Mouse (Mus musculus) left cerebral cortex, adult 9 months (tissue): ENCODE data around the gene 4930518I15Rik.
"Not testable (repeated sequence)": the region's sequence is repeated elsewhere in the genome, so short reads cannot be mapped to it uniquely, and the experiment has no call there.

Source experiments
- DNase-seq, 2 experiments: peaks; one replicate each; pipeline ENCODE4 v3.0.0; 2022; ENCODE audit warnings: low spot score in 2 of 2

The 4930518I15Rik gene

DNA sequence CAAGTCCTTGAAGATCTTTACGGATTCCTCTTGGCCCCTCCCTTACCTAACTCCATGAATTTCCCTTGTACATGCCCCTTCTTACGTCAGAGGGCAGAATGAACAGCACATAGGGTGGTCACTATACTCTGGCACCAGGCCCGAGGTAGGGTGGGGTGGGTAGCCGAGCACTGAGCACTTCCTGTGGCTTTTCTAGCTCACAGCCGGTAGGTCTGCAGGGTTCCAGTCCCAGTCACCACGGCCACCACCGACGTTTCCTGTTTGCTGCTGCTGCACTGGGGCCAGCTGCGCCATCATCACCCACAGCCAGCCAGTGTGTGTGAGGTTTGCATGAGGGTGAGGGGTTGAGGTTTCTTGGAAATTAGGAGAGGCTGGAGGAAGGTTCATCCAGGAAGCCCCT is 20.0 kb upstream of the 4930518I15Rik start:
- DNase-seq = no peak

DNA sequence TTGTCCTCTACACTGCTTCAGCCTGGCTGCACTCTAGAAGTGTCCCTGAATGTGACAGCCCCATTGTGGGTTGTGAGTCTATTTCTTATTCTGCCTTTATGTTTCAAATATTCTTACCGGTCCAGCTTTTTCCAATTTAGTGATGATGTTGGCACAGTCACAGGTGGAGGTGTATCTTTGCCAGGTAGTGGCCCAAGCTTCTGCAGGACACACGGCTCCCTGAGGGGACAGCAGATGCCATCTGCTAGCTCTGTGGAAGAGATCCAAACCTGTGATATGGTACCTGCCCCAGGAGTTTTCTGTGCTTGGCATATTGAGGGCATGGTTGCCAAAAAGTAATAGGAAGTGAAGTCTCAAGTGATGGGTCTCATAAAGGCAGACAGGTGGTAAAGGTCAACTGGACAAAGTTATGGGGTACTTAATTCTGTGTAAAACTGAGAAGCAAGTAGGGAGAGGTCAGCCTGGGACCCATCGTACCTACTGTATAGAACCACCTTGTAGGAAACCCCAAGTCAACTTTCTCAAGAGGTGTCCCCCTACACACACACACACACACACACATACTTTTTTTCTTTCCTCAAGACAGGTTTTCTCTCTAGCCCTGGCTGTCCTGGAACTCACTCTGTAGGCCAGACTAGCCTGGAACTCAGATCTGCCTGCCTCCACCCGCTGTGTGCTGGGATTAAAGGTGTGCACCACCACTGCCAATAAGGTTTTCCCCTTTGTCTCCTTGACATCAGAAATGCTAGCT is 17.2 kb upstream of the 4930518I15Rik start:
- DNase-seq = no peak

GRCm38 (mm10) chr2:156874047-156874759 is 16.5 kb upstream of the 4930518I15Rik start:
- DNase-seq = no peak

DNA sequence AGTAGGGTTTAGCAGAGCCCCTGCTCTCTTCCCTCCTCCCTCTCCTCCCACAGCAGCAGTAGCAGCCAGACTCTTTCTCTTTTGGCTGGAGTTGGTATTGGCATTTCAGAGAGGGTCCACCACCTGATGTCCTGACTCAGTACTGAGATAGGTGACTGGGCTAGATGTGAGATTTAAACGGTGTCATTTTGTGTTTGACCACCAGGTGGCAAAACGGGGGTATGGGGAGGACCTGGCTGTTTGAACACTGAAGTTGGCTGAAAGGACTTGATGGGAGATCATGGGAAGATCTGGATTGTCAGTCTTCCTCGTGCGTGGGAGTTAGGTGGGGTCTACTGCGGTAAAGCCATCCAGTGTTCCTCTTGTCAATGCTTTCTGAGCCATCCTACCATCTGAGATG is 15.9 kb upstream of the 4930518I15Rik start:
- peak in 1 of 2 experiments; percentile 63 for DNase-seq

GRCm38 (mm10) chr2:156870519-156870918 is 12.8 kb upstream of the 4930518I15Rik start:
- DNase-seq = no peak

DNA sequence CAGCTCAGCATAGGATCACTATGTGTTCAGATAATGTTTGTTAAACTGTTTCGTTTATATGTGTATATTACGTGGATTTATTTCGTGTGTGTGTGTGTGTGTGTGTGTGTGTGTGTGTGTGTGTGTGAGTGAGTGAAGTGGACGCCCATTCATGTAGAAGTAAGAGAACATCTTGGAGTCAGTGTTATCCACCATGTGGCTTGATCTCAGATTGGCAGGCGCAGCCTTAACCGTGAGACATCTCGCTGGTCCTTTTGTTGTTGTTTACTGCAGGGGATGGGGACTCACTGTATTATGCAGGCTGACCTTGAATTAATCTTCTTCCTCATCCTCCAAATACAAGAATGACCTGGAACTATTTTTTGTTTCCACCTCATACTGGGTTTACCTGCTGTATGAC is 11.8 kb upstream of the 4930518I15Rik start:
- DNase-seq = no peak

GRCm38 (mm10) chr2:156868994-156869393 is 11.2 kb upstream of the 4930518I15Rik start:
- no peak for DNase-seq

GRCm38 (mm10) chr2:156864481-156864880 is 6.7 kb upstream of the 4930518I15Rik start:
- DNase-seq = no peak

DNA sequence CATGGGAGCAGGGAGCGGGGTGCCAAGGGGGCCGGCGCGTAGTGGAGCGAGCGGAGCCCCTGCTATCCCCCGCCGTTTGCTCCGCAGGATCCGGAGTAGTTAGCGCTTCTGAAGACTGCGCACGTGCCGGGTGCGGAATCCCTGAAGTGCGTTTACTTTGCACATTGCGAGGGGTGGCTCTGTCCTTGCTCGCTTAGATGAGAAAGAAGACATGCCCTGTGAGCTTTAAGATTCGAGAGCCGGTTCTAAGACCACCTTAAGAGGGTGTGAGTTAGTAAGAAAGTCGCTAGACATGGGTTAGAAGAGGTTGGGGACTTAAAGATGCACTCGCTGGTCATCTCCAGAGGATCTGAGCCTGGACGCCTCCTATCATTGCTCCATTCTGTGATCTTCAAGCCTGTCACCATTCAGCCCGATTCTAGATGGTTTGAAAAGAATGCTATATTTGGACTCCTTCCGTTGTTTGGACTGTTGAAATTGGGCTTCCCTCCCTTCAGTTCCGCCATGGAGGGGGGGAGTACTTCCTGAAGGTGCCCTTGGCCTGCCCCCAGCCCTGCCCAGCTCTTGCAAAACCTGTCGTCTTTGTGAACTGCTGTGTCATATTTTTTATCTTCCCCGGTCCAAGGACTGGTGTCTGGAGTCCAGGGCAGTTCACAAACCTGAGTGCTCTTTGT is 5.9 kb upstream of the 4930518I15Rik start:
- DNase-seq = no peak

- DNase-seq = peak; percentile 94 to 97
Observed at GRCm38 (mm10) chr2:156862772-156863486, 5.2 kb upstream of the 4930518I15Rik start, which contains the start of gene Rab5if. Rab5if (plus strand) TSS chr2:156863128.

- DNase-seq = no peak
Observed at GRCm38 (mm10) chr2:156862041-156862717, 4.4 kb upstream of the 4930518I15Rik start.

- no peak for DNase-seq
Observed at GRCm38 (mm10) chr2:156858671-156859070, 925 bp upstream of the 4930518I15Rik start.

GRCm38 (mm10) chr2:156857385-156857791 is 358 bp downstream of the 4930518I15Rik start:
- DNase-seq = no peak

GRCm38 (mm10) chr2:156856311-156856710 is 1.4 kb downstream of the 4930518I15Rik start:
- no peak for DNase-seq

- DNase-seq = peak in 1 of 2 experiments; percentile 56
Observed at GRCm38 (mm10) chr2:156853999-156854771, 3.6 kb downstream of the 4930518I15Rik start.

DNA sequence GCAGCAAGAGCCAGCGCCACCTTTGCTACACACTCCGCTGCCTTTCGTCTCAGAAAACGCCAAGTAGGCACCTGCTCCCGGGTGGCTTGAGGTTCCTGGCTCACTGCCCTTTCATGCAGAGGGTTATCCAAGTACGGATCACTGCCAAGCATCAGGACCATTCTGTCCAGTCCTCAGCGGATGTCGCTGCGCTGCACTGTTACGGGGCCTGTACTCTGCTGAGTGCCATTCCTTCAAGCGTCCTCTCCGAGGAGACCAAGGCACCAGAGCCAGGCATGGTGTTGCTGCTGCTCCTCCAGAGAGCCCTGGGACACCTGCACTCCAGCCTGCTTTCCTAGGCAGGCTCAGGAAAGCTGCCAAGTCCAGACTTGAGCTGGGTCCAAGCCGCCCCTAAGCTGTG is 4.2 kb downstream of the 4930518I15Rik start:
- DNase-seq = not testable (repeated sequence)

DNA sequence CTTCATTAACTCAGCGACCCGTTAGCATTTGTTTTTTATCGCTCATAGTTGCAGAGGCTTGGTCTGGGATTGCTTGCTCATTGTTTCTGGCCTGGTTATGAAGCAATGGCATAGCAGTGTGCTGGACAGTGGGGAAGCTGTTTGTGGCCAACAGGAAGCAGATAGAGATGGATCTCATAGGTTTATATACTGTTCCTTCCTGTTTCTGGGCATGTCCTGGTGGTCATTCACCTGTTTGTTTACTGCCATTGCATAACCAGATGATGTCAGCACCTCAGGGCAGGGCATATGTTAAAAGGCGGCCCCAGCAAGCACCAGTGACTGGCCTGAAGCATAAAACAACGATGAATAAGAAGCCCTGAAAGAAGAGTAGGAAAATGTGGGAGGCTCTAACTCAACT is 7.2 kb downstream of the 4930518I15Rik start:
- no peak for DNase-seq

- no peak for DNase-seq
Observed at GRCm38 (mm10) chr2:156848526-156849182, 9.1 kb downstream of the 4930518I15Rik start.

- DNase-seq = no peak
Observed at GRCm38 (mm10) chr2:156847653-156848052, 10.1 kb downstream of the 4930518I15Rik start.

GRCm38 (mm10) chr2:156844715-156845114 is 13.0 kb downstream of the 4930518I15Rik start:
- DNase-seq = no peak
